Mouse (Mus musculus) right cerebral cortex, postnatal 4 days (tissue): ENCODE measurements around the gene Postn.
A peak's percentile ranks its signal among the peaks of the same experiment; 100 is the strongest.

ENCODE experiments used
- DNase-seq: peaks from one replicate; pipeline ENCODE4 v3.0.0-alpha.2; 2022

Postn gene

DNA sequence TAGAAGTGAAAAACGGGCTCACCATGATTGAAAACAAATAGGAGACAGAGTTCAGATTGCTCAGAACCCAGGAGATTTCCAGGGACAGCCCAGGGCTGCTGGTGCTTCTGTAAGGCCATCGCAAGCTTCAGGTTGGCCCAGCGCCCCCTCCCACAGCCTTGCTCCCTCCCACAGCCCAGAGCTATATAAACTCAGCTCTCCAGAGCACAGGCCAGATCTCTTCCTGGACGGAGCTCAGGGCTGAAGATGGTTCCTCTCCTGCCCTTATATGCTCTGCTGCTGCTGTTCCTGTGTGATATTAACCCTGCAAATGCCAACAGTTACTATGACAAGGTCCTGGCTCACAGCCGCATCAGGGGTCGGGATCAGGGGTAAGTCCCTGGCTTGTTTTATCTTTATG lies at the start of gene Postn:
TSS of gene Postn (plus strand) at position 213 of the 400 bp plus-strand sequence.
- DNase-seq, result no peak

DNA sequence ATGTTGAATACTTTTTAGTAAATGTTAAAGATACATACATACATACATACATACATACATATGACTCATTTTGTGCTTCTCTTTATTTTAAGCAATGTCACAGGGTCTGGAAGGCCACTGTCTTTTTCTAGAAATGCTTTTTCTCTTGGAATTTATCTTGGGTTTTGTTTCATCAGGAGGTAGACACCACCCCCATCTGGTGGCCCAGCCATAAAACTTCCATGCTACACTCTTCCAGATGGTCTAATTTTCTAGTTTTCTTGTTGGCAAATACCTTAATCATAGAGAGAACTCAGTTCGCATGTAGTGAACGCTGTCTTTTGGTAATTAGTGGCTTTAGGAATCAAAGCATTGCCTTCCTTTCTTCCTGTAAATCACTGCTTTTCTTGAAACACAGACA lies 46.9 kb upstream of the Postn start:
- peak; percentile 44 for DNase-seq

DNA sequence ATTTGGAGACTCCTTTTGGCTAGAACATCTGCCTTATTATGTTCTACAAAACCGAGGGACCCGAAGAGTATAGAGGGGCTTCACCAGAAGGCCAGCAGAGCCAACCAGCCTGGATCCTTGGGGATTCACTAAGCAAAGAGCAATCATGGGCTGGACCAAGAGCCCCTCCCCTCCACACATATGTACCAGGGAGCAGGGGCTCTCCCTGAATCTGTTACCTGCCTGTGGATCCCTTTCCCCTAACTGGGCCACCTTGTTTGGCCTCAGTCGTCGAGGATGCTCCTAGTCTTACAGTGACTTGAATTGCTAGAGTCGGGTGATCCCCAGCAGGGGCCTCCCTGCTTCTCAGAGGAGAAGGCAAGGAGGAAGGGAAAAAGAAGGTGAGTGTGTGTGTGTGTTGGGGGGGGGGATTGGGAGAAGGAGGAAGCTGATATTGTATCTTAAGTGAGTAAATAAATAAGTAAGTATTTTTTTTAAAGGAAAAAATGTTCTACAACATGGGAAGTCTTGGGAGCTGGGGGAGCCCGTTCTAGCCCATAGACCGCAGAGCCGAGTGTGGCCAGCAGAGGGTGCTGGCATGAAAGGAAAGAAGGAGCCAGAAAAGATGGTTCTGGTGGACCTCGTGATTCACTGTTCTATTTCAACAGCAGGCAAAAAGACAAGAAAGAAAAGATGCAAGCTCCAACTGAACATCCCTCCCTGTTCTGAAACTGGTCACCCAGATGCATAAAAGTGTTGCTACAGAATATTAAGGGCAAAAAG lies 7.8 kb upstream of the Postn start:
- DNase-seq, result peak; percentile 77

DNA sequence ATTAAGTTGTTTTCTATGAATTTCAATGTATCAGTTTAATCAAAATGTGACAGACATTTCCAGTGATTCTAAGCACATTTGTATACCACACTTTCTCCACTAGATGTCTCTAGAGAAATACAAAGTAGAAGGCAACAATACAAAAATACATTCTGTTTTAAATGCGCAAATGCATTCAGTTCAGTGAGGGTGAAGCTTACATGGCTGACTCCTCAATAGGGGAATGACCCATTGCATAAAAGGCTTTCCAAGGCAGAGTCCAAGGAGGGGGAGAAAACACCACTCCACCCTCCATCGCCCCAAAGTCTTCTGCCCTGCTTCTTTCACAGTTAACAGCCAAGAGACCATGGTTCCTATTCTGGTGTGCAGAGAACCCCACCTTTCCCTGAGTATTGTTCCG lies 3.3 kb upstream of the Postn start:
- peak; percentile 8 for DNase-seq

DNA sequence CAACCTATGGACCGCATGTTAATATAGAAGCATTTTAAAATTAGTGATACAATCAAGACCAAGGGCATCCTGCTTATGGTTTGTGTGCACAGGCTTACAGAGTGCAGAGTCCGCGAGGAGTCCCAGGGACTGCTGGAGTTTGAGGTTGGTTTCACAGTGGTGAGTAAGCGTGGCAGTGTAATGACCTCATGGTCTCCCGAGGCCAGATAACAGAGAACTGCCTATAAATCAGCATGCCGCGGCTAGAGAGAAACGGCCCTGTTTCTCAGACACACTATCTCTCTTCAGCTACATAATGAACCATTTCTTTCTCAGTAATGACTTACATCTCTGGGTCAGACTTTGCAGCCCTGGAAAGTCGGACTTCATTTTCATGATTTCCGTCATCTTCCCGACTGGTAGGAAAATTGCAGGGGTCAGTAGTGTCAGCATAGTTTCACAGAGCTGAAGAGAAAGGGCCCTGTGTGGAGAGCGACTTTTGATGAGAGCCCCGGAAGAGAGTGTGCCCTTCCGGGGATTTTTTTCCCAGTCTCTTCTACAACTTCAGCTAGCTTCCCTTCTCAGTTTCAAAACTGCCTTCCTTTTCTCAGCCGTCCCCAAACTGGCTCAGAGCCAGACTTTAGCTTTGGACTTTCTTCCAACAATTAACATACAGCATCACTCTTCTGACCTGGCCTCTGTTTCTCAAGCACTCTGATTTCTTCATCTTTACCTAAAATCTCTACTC lies 2.3 kb upstream of the Postn start:
- DNase-seq, result no peak

DNA sequence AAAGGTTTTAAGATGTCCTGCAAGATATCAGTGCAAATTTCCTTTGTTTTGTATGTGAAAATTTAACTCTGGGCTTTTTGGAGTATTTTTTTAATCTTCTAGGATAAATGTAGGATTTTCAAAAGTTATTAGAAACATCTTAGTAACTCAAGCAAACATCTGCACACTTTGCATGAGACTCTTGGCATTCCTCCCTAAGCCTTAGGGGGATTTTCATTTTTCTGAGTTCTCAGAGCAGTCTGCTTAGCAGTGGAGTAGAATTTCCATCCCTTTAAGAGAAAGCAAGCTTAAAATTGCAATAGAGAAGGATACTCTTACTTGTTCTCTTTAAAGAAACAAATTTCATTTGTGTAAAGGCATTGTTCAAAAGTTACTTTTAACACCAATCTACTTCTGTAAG lies 747 bp downstream of the Postn start:
- no peak for DNase-seq

DNA sequence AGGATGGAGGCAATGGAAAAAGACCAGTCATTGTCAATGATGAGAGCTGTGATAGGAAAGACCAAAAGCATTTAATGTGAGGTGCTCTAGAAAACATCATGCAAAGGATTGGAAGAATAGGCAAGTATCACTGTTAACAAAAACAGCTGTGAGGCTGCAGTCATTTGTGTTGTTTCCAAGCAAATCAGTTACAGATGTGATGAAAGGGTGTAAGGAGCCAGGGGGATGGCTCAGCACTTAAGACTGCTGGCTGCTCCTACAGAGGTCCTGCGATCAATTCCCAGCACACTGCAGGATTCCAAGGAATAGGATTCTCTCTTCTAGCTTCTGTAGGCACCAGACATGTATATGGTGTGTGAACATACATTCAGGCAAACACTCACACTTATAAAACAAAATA lies 10.1 kb downstream of the Postn start:
- no peak for DNase-seq

DNA sequence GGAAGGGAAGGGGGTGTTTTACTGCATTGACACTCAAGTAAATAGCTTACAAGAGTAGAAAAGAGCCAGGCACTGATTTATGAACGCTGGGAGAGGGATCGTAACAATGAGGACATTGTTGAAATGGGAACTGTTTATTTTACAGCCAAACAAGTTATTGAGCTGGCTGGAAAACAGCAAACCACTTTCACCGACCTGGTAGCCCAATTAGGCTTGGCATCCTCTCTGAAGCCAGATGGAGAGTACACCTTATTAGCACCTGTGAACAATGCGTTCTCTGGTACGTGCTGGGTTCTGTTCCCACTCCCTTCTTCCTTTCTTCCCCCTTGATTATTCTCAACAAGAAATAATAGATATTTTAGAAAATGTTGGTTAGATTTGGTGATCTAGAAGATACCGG lies 11.7 kb downstream of the Postn start:
- DNase-seq, result no peak

DNA sequence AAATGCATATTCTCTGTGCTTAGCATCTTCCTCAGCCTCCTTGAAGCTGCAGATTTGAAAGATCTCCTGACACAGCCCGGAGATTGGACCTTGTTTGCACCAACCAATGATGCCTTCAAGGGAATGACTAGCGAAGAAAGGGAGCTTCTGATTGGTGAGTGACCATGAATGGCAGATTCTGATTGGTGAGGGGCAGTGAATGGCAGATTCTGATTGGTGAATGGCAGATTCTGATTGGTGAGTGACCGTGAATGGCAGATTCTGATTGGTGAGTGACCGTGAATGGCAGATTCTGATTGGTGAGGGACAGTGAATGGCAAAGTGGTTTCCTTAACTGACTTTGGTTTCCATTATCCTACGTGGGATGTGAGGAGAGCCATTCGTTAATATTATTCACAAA lies 15.1 kb downstream of the Postn start:
- DNase-seq, result no peak

DNA sequence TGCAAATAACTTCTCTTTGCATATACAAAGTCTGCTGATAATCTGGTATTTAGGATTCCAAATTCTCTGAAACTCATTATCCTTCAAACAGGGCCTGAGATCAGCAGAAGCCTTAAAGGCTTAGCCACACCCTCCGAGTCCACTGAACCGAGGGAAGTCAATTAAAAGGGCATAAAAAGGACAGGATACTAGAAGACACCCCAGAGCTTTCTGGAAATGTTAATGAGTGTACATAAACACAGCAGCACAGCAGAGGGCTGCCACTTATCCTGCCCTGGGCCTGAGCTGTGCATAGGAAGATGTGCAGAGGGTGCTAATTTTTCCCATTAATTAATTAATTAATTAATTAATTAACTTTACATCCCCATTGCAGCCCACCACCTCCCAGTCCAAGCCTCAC lies 16.7 kb downstream of the Postn start:
- DNase-seq, result no peak

DNA sequence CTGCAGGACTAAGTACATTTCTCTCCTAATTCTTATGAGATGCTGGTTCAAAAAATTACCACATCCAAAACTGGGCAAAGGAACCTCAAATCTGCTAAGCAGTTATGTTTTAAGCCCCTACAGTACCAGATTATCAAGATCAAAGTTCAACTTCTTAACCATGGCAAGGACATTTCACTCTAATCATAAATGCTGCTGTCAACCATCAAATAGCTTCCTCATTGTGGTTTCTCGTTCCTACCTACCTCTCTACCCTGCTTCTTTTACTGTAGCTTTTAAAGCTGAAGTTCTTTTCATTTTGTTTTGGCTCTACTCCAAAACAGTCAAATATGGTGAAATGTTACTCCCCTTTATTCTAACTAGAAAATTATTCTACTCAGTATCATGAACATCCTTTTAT lies 17.2 kb downstream of the Postn start:
- no peak for DNase-seq

DNA sequence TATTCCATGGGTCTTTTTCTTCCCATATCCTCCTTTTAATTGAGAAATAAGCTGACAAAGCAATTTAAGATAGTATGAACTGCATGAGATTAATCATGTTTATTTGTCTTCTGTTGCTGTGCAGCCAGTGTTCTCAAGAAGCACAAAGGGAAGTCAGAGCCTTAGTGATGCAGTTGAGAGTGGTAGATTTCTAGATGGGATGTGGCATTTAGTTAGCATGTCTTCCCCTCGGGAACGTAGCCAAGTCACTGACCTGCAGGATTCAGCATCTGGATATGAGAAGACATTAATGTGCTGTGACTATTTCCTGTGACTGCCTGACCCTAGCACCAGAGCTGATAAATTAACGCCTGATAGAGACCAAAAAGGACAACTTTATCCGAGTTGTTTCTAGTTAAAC lies 19.1 kb downstream of the Postn start:
- no peak for DNase-seq

DNA sequence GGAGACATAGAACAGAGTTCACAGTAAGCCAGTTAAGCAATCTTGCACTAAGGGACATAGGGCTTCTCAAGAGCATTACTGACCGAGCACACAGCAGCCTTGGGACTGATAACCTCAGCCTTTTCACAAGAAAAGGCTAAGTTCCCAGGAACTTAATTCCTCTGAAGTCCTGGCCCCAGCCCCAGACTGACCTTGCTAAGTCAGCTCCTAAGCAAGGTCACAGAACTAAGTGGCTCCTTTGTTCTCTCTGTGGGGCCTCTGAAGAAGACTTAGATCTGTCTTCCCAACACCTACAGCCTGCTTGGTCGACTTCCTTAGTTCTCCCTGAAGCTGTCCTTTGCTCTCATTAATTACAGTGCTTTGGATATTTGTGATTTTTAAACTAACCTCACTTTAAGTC lies 38.4 kb downstream of the Postn start:
- no peak for DNase-seq

DNA sequence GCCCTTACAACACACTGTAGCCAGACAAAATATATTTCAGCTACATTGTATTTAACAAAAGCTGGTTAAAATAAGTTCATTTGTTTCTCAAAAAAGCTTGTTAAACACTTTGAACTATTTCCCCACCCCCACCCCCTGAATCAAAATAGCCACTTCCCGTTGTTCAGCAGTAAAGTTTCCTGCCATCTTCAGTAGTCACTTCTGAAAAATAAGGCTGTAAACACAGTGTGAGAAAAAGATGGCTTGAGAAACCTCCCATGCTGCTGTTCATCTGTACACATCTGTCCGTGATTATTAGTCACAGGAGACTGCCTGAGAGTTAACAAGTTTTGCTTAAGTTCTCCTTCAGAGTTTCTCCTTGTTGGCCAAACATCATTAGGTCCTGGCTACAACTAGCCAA lies 39.0 kb downstream of the Postn start:
- DNase-seq, result no peak

DNA sequence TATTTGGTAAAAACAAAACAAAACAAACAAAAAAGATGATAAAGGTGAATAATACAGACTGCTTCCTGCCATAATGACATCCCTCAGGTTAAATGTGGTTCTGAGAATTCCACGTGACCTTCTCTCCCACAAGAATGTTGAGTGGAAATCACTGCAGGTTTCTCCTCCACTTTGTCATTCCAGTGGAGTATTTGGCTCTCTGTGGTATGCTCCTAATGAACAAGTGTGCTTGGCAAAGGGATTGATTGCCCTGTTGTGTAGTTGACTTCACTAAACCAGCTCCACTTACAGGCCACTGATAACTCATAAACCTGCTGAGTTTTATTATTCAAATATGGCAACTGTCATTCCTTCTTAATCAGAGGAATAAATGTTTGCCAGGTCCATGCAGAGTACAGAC lies 39.7 kb downstream of the Postn start:
- DNase-seq, result no peak

DNA sequence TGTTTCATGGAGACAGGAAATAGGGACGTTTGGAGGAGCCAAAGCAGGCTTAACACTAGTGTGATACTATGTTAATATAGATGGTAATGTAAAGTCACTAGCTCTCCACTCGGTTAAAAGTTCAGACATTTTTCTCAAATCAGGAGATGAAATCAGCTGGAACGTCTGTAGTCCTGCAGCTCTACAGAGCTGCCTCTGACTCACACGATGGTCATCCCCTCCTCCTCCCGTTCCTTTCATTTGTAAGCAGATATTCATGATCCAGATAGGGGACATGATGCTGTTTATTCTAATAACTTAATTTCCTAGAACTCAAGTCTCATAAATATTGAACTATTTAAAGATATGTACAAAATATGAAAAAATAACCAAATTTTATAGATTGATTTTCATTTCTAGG lies 40.8 kb downstream of the Postn start:
- DNase-seq, result no peak

DNA sequence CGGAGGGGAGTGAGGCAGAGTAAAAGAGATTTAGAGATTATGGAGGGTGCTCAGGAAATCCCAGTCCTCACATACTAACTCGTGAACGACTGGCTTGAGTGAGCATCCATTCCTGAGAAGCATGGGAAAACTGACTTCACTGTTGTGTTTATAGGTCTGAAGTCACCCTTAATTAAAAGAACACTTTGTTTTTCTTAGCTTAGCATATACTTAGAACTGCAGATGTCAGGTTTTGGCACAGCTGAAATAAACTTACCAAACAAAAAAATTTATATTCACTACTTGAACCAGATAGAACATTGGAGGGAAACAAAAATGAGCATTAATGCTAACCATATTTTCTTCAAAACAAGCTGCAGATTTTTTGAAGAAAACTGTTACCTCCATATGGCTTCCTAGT lies 42.9 kb downstream of the Postn start:
- no peak for DNase-seq

DNA sequence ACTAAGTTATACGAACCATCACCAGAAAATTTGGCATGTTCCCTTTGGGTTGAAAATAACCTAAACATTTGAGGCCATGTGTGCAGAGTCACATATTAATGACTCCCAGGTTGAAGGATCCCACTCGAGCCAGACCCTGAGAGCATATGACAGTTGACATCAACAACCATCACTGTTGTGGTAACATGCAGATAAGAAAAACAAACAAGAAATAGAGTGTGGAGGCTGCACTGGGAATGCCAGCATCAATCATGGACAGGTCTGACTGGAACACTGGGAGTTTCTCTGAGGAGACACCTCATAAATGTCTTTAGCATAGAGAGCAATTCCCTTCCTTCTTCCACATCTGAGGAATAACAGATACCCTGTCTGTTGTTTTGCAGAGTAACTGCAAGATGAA lies 45.7 kb downstream of the Postn start:
- DNase-seq, result no peak

DNA sequence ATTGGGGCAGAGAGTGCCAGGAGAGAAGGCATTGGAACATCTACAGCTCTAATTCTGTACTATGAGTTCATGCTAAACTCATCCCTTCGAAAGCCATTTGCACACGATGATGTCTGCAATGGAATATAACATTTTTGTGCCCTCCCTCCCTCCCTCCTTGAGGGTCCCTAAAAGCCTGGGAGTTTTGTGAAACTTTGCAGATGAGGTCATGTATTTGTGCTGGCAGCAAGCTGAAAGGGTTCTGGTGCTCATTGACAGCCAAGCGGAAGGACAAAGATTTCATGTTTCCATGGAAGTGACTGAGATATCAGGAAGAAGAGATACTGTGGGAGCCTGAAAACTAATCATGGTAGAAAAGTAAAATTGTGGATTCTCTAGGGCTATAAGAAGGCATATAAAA lies 50.1 kb downstream of the Postn start:
- no peak for DNase-seq

DNA sequence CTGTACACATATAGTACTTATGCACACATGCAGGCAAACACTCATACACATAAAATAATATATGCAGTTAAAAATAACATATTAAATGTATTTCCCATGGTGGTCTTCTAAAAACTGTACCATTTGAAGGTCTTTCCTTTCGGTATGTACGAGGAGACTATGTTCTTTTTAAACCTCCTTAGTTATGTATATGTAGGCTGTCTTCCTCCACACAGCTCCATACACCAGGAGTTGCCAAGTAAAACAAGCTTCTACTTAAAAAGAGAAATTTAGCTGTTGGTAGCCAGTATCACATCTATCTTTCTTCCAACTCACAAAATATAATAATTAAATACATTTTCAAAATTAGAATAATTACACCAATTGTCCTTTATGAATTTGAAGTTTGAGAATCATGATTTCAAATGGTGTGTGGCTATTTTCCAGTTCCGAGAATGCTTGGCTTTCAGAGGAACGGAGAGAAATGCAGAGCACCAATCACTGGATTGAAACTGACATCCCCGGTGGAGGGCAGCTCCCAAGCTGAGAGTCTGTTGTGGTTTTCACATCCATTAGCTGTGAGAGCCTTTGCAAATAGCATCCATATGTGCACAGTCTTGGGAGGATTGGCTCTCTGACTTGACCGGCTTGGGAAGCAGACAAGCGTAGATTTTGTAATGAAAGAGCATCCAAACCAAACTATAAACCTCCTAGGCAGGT lies 52.1 kb downstream of the Postn start:
- no peak for DNase-seq

DNA sequence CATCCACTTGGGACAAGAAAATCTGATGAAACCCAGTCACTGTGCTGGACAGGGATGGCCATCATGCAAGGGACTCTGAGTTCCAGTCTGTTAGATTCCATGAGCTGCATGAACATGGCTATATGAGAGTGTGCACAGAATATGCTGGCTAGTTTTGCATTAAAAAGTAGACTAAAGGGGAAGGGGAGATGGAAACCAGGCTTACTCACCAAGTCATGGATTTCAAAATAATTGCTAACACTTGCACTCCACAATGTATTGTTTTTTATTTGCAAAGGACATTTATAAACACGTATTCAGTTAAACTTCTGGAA lies 52.6 kb downstream of the Postn start:
- DNase-seq, result no peak

DNA sequence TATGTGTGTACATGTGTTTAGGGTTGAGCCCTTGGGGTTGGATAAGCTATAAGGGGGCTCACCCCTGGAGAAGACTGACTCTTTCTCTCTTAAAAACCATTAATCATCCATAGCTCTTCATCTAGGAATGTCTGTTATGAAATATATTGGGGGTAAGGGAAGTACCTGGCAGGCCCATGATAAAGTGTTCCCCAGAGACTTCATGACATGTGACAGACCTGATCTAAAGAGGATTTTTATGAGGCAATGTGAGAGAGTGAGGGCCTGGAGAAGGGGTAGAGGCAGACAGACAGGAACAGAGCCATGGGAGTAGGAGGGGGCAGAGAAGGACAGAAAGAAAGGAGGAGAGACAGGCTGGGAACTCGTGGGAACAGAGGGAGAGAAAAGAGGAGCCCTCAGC lies 53.5 kb downstream of the Postn start:
- no peak for DNase-seq

DNA sequence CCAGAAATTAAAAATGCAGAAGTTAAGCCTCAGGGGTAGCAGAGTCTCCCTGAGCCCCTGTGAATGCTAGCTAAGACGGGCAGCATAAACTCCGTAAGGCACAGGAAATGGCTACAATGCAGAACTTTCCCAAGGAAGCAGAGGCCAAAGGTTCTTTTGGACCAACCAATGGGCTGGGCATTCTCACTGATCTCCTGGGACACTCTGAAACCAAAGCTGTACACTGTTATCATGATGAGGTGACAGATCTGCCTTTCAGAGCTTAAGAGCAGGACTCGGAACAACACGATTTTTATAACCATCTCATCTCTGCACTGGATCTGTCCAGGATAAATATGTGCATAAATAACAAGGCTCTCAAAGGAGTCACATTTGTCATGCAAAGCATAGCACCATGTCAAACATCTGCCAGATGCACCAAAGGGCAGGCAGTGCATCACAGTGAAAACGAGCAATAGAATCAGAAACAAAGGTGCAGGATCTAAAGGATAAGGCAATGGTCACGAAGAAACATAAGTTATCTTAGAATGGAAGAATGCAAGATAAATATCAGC lies 57.0 kb downstream of the Postn start:
- DNase-seq, result no peak
